10 mouse cellular contexts compared by ENCODE assay signal in the genomic region with DNA sequence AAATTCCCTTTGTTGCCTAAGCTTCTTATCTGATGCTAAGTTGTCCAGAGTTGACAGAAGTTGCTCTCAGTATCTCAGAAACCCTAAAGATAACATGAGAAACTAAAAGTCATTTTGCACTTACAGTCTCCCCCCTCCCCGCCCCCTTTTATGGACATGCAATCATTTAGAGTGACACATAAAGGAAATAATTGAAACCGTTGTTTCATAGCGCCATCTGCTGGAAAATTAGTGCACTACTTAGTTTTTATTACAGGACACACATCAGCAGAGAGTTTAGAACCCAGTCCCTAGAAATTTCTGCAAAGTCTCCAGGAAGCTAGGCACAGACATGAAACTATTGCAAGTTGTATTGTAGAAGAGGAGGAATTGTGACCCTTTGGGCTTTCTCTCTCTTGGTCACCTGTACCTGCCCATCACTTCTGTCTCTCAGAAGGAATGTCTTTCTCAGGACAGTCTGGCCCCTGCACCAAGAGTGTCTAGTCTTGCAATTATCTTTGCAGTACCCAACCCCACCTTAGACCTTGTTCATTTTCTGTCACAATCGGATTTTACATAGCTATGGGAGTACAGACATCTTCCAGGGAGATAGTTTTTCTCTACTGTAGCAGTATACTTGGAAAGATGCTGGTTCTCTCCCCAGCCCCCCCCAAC. TPM values are rescaled to one million over a fixed set of nuclear protein-coding genes. Genes with fewer than 3 reads are reported as not detected.
A peak's percentile ranks its signal among the peaks of the same experiment; 100 is the strongest.
DNase-seq lines count a peak whose midpoint lies in the region; ATAC-seq and TF ChIP-seq lines count a peak whose summit lies in the region.
"Had no signal": no experiment of that assay in that cellular context is flagged by ENCODE, and none has a peak within 500 bp of the region (broad histone marks: within the 10 kb centered on the region; RNA-seq: fewer than 3 reads in every experiment).

No protein-coding gene starts in this region.

- ATAC-seq in inflammation-experienced regulatory T-cells, adult 6 months = peak; percentile 80

- WGBS in kidney, adult 2 months = 18% methylated on average over 4 of the region's 4 CpGs

- no peak for TF ChIP-seq POLR2A in kidney, adult 2 months (IDR thresholded peaks at IDR 0.05; ENCODE audit: low read depth, low read length)

- no peaks in the 10 kb centered on the region; the same call in 1 of the 2 replicates for H3K9me3 ChIP-seq in E14TG2a.4 (ENCODE audit: low read length)
- H3K9me3 ChIP-seq: embryonic facial prominence, embryonic 13.5 days; liver, embryonic 13.5 days had no signal

- peak; percentile 16; the same call in 1 of the 2 replicates for TF ChIP-seq CTCF in kidney, adult 2 months (conservative IDR thresholded peaks at IDR 0.05; ENCODE audit: insufficient read depth, insufficient read length, low read depth, low read length)
- peak; percentile 46 for TF ChIP-seq CTCF in E14TG2a.4 (conservative IDR thresholded peaks at IDR 0.05; ENCODE audit: low read length)

- DNase-seq in kidney, adult 2 months = peak; percentile 51
- DNase-seq in kidney, postnatal 4 days = no peak
- peak; percentile 72 for DNase-seq in c-Kit-positive CD71-positive TER-119-positive erythroid progenitor cells, embryonic 14.5 days (ENCODE audit: low spot score)
- peak; percentile 89 for DNase-seq in naive thymus-derived CD4-positive, alpha-beta T cell, adult 2 months (ENCODE audit: low read depth)
- no peak for DNase-seq in spleen, adult 18-20 months
- no peak for DNase-seq in gastrocnemius, postnatal 25 days
- DNase-seq: liver, embryonic 13.5 days had no signal

- H3K36me3 ChIP-seq in kidney, adult 2 months (ENCODE audit: control insufficient read depth, insufficient read depth, low read length) = no peaks in the 10 kb centered on the region
- no peaks in the 10 kb centered on the region for H3K36me3 ChIP-seq in E14TG2a.4 (ENCODE audit: insufficient read depth, low read length)
- H3K36me3 ChIP-seq: embryonic facial prominence, embryonic 13.5 days; liver, embryonic 13.5 days had no signal

- H3K4me3 ChIP-seq in kidney, adult 2 months (ENCODE audit: insufficient read depth, low read depth, low read length) = no peak overlapping the region
- H3K4me3 ChIP-seq in E14TG2a.4 (replicated peaks; ENCODE audit: low read length) = no peak overlapping the region
- H3K4me3 ChIP-seq: embryonic facial prominence, embryonic 13.5 days; liver, embryonic 13.5 days had no signal

- H3K27me3 ChIP-seq in kidney, adult 2 months (replicated peaks; ENCODE audit: control insufficient read depth, insufficient read depth, low read length) = no peaks in the 10 kb centered on the region
- no peaks in the 10 kb centered on the region for H3K27me3 ChIP-seq in E14TG2a.4 (ENCODE audit: insufficient read depth, low read length)
- H3K27me3 ChIP-seq: embryonic facial prominence, embryonic 13.5 days; liver, embryonic 13.5 days had no signal

- H3K27ac ChIP-seq in kidney, adult 2 months (ENCODE audit: insufficient read depth, low read depth, low read length) = no peak overlapping the region
- H3K27ac ChIP-seq: embryonic facial prominence, embryonic 13.5 days; liver, embryonic 13.5 days had no signal

- H3K4me1 ChIP-seq in kidney, adult 2 months (ENCODE audit: control insufficient read depth, insufficient read depth, low read length) = no peaks in the 10 kb centered on the region
- H3K4me1 ChIP-seq in E14TG2a.4 (replicated peaks; ENCODE audit: low read depth, low read length) = no peaks in the 10 kb centered on the region
- H3K4me1 ChIP-seq: embryonic facial prominence, embryonic 13.5 days; liver, embryonic 13.5 days had no signal

RNA-seq across cellular contexts. Expression of a gene that starts 20.2 kb away (rescaled TPM):
- polyA plus RNA-seq in kidney, adult 2 months (2012; rRNA removed) = 0.11 and 0.78 TPM in 2 replicates
- polyA plus RNA-seq in inflammation-experienced regulatory T-cells, adult 6 months (2017; shearing (Covaris generic)) = 100 to 1,000 TPM; 152 to 264 (median 175) TPM
- total RNA-seq in gastrocnemius, postnatal 25 days (2021) = under 1 TPM in 1 of 2 experiments, not detected in 1; 0.19 TPM
- polyA plus RNA-seq: embryonic facial prominence, embryonic 13.5 days had no signal

Comparison
In these comparisons a context has a peak if more than half of its experiments do, and no peak if none do; other contexts are left out.
1. DNase-seq: peak in kidney, adult 2 months (single experiment), c-Kit-positive CD71-positive TER-119-positive erythroid progenitor cells, embryonic 14.5 days (single experiment) and naive thymus-derived CD4-positive, alpha-beta T cell, adult 2 months (single experiment); none in kidney, postnatal 4 days (0 of 2), spleen, adult 18-20 months (0 of 2) and gastrocnemius, postnatal 25 days (single experiment).
2. RNA of a gene that starts 20.2 kb away (polyA plus RNA-seq): 152 to 264 TPM in inflammation-experienced regulatory T-cells, adult 6 months; 0.11 to 0.78 TPM in kidney, adult 2 months; every median in the first group is over 10 times any median in the second.